Mouse (Mus musculus): Measurements from ENCODE around the gene Retreg3. TPM values are rescaled to one million over a fixed set of nuclear protein-coding genes. Genes with fewer than 3 reads are reported as not detected.
A peak's percentile ranks its signal among the peaks of the same experiment; 100 is the strongest.

Gene Retreg3
- polyA plus RNA-seq, 1 experiment from 2014 or later: 10.5 TPM

DNA sequence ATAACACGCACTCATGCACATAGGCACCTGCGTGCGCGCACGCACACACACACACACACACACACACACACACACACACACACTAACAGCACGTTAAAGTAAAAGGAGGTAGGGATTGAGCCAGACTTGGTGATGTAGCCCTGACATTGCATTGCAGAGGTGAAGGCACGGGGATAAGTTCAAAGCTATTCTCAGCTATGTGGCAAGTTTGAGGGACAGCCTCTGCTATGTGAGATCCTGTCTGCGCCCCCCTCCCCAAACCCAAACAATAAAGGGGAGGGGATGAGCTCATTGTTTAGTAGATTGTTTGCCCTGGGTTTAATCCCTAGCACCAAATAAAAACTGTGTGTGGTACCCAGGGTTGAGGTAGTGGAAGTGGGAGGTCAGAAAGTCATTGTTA is 21.4 kb upstream of the Retreg3 start:
- no peak overlapping the region for H3K4me3 ChIP-seq (ENCODE audit: low read length)
- no peak overlapping the region for H3K27ac ChIP-seq (ENCODE audit: low read depth, low read length)
- 82% methylated on average over 8 of the region's 8 CpGs for WGBS
- no peak for ATAC-seq (ENCODE audit: low FRiP score, low TSS enrichment)
- no peaks in the 10 kb centered on the region for H3K9me3 ChIP-seq (ENCODE audit: control insufficient read depth, low read length)
- H3K36me3 ChIP-seq (ENCODE audit: control insufficient read depth, insufficient read depth, low read length): no peaks in the 10 kb centered on the region
- H3K4me1 ChIP-seq (ENCODE audit: control insufficient read depth, insufficient read depth, low read length): peaks cover 12% of the 10 kb centered on the region
- no peaks in the 10 kb centered on the region; the same call in 1 of the 2 replicates for H3K27me3 ChIP-seq (ENCODE audit: control insufficient read depth, insufficient read depth, low read length)
- no peak overlapping the region for H3K4me2 ChIP-seq (replicated peaks; ENCODE audit: low read depth, low read length)
- no peak overlapping the region for H3K9ac ChIP-seq (ENCODE audit: low read depth, low read length)

DNA sequence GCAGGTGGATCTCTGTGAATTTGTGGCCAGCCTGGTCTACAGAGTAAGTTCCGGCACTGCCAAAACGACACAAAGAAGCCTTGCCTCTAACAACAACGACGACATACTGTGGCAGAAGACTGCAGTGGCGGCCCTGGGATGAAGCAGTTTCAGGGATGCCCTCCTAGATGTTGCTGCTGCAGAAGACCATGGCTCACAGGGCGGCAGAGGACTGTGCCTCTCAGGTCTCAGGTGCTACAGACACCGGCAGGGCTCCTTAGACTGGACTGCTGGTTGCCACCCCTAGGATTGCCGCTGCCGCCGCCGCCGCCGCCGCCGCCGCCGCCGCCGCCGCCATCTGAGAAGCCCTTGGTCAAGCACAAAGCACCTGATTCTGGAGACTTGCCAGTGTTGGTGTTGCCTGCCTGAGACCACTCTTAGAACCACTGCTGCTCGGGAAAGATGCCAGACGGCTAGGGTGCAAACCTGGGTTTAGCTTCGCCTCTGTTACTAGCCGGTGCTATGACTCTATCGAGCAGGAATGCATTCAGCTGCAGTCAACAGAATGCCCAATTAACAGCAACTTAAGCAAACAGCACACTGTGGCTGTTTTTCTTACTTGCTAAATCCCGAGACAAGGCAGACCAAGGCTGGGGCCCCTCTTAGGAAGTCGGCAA is 20.6 kb upstream of the Retreg3 start:
- Histone ChIP-seq H3K9me3 (ENCODE audit: control insufficient read depth, low read length) (no peaks in the 10 kb centered on the region), H3K4me1 (ENCODE audit: control insufficient read depth, insufficient read depth, low read length) (peaks cover 12% of the 10 kb centered on the region), H3K27me3 (ENCODE audit: control insufficient read depth, insufficient read depth, low read length) (no peaks in the 10 kb centered on the region; the same call in 1 of the 2 replicates), H3K36me3 (ENCODE audit: control insufficient read depth, insufficient read depth, low read length) (no peaks in the 10 kb centered on the region), H3K27ac (ENCODE audit: low read depth, low read length) (no peak overlapping the region), H3K4me3 (ENCODE audit: low read length) (peak overlapping the region; percentile 24), H3K4me2 (replicated peaks; ENCODE audit: low read depth, low read length) (peak overlapping the region; percentile 44), H3K9ac (ENCODE audit: low read depth, low read length) (peak overlapping the region; percentile 40)
- 46% methylated on average over 27 of the region's 27 CpGs for WGBS
- ATAC-seq (ENCODE audit: low FRiP score, low TSS enrichment): no peak

DNA sequence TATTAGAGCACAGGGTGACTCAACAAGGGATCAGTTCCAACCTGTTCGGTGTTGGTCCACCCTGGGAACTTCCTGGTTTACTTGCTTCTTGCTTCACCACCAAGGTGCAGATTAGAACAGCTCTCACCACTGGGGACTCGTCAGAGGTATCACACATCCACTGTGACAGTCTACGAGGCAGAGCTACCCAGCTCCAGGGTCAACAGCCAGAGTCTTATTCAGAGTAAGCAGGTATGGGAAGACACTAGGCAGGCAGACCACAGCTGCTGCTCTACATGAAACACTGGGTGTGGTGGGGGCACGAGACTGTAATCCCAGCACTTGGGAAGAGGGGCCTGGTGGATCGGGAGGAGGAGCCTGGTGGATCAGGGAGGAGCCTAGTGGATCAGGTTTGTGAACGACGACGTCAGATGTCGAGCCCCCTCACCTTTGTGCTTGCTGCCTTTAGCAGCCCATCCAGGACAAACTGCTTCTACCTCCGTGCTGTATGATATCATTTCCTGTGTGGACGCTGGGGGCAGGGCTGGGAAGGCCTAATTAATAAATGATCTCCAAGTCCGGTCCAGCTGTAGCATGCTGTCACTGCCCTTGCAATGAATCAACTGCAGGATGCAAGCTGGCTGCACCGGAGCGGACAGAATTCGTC is 19.0 kb upstream of the Retreg3 start:
- no peaks in the 10 kb centered on the region; the same call in 1 of the 2 replicates for H3K27me3 ChIP-seq (ENCODE audit: control insufficient read depth, insufficient read depth, low read length)
- H3K4me3 ChIP-seq (ENCODE audit: low read length): no peak overlapping the region; the same call in 1 of the 2 replicates
- peaks cover 9% of the 10 kb centered on the region for H3K4me1 ChIP-seq (ENCODE audit: control insufficient read depth, insufficient read depth, low read length)
- H3K9me3 ChIP-seq (ENCODE audit: control insufficient read depth, low read length): no peaks in the 10 kb centered on the region
- 12% methylated on average over 15 of the region's 15 CpGs for WGBS
- no peaks in the 10 kb centered on the region for H3K36me3 ChIP-seq (ENCODE audit: control insufficient read depth, insufficient read depth, low read length)
- peak overlapping the region; percentile 31; the same call in 1 of the 2 replicates for H3K9ac ChIP-seq (ENCODE audit: low read depth, low read length)
- peak; percentile 83 for ATAC-seq (ENCODE audit: low FRiP score, low TSS enrichment)
- peak overlapping the region; percentile 76 for H3K27ac ChIP-seq (ENCODE audit: low read depth, low read length)
- peak overlapping the region; percentile 17 for H3K4me2 ChIP-seq (replicated peaks; ENCODE audit: low read depth, low read length)

DNA sequence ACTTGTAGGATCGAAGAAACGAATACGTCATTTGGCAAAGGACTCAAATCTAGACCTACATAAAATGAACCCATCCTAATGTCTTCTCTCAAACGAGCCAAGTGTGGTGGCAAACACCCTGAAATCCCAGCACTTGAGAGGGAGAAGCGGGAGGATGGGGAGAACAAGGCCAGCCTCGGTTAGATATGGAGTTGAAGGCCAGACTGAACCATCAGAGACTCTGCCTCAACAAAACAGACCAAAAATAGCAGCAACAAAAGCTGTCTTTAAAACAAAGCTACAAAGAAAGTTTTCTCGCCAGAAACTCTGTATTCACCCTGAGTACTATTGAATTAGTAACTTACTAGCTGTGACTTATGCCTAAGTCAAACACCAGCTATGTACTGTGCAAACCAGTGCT is 17.3 kb upstream of the Retreg3 start:
- H3K4me1 ChIP-seq (ENCODE audit: control insufficient read depth, insufficient read depth, low read length): peaks cover 6% of the 10 kb centered on the region
- ATAC-seq (ENCODE audit: low FRiP score, low TSS enrichment): no peak
- WGBS: 84% methylated on average over 7 of the region's 7 CpGs
- H3K27ac ChIP-seq (ENCODE audit: low read depth, low read length): no peak overlapping the region
- no peak overlapping the region for H3K9ac ChIP-seq (ENCODE audit: low read depth, low read length)
- no peak overlapping the region for H3K4me2 ChIP-seq (replicated peaks; ENCODE audit: low read depth, low read length)
- no peaks in the 10 kb centered on the region; the same call in 1 of the 2 replicates for H3K27me3 ChIP-seq (ENCODE audit: control insufficient read depth, insufficient read depth, low read length)
- H3K9me3 ChIP-seq (ENCODE audit: control insufficient read depth, low read length): no peaks in the 10 kb centered on the region
- no peak overlapping the region for H3K4me3 ChIP-seq (ENCODE audit: low read length)
- H3K36me3 ChIP-seq (ENCODE audit: control insufficient read depth, insufficient read depth, low read length): no peaks in the 10 kb centered on the region

DNA sequence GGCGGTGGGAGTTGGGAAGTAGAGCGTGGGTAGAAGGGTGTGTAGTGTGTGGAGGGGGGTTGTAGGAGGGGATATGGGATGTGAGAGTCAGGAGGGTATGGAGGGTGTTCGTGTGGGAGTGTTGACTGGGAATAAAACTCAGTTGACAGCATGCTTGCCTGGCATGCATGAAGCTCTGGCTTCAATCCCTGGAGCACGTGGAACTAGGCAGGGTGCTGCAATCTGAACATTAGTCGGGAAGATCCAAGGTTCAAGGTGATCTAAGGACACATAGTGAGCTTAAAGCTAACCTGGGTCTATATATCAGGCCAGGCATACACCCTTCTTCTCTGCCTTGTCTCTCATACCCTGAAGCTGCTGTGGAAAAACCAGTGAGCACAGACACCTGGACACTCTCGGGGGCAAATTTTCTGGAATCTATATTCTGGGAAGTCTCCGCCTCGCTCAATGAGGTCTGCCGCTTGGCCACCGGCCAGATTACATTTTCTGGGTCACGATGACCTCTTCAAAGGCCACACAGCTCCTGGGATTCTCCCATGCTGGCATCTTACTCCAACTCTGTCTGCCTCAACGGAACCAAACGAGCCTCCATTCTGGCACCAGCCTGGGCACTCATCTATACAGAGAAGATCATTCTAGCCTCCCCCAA is 14.6 kb upstream of the Retreg3 start:
- no peak for ATAC-seq (ENCODE audit: low FRiP score, low TSS enrichment)
- Histone ChIP-seq H3K9ac (ENCODE audit: low read depth, low read length) (no peak overlapping the region), H3K36me3 (ENCODE audit: control insufficient read depth, insufficient read depth, low read length) (no peaks in the 10 kb centered on the region), H3K27me3 (ENCODE audit: control insufficient read depth, insufficient read depth, low read length) (no peaks in the 10 kb centered on the region), H3K4me2 (replicated peaks; ENCODE audit: low read depth, low read length) (no peak overlapping the region), H3K9me3 (ENCODE audit: control insufficient read depth, low read length) (peaks cover 3% of the 10 kb centered on the region; the same call in 1 of the 2 replicates), H3K4me3 (ENCODE audit: low read length) (no peak overlapping the region), H3K27ac (ENCODE audit: low read depth, low read length) (no peak overlapping the region), H3K4me1 (ENCODE audit: control insufficient read depth, insufficient read depth, low read length) (peaks cover 3% of the 10 kb centered on the region)
- WGBS: 66% methylated on average over 13 of the region's 13 CpGs

GRCm38 (mm10) chr11:101133037-101133436 is 13.3 kb upstream of the Retreg3 start:
- ATAC-seq (ENCODE audit: low FRiP score, low TSS enrichment): peak; percentile 50; the same call in 1 of the 2 replicates

GRCm38 (mm10) chr11:101131701-101132100 is 12.0 kb upstream of the Retreg3 start:
- ATAC-seq (ENCODE audit: low FRiP score, low TSS enrichment): no peak
- Histone ChIP-seq H3K9me3 (ENCODE audit: control insufficient read depth, low read length) (peaks cover 3% of the 10 kb centered on the region; the same call in 1 of the 2 replicates), H3K36me3 (ENCODE audit: control insufficient read depth, insufficient read depth, low read length) (peaks cover 1% of the 10 kb centered on the region), H3K27me3 (ENCODE audit: control insufficient read depth, insufficient read depth, low read length) (no peaks in the 10 kb centered on the region), H3K4me3 (ENCODE audit: low read length) (no peak overlapping the region), H3K4me2 (replicated peaks; ENCODE audit: low read depth, low read length) (no peak overlapping the region), H3K27ac (ENCODE audit: low read depth, low read length) (no peak overlapping the region), H3K4me1 (ENCODE audit: control insufficient read depth, insufficient read depth, low read length) (no peaks in the 10 kb centered on the region), H3K9ac (ENCODE audit: low read depth, low read length) (no peak overlapping the region)
- 87% methylated on average over 6 of the region's 6 CpGs for whole genome bisulfite sequencing

More at GRCm38 (mm10) chr11:101133037-101133436, 13.3 kb upstream of the Retreg3 start:
- Histone ChIP-seq H3K4me1 (ENCODE audit: control insufficient read depth, insufficient read depth, low read length) (no peaks in the 10 kb centered on the region), H3K4me2 (replicated peaks; ENCODE audit: low read depth, low read length) (no peak overlapping the region), H3K27me3 (ENCODE audit: control insufficient read depth, insufficient read depth, low read length) (no peaks in the 10 kb centered on the region), H3K4me3 (ENCODE audit: low read length) (no peak overlapping the region), H3K27ac (ENCODE audit: low read depth, low read length) (no peak overlapping the region), H3K9ac (ENCODE audit: low read depth, low read length) (no peak overlapping the region), H3K36me3 (ENCODE audit: control insufficient read depth, insufficient read depth, low read length) (no peaks in the 10 kb centered on the region), H3K9me3 (ENCODE audit: control insufficient read depth, low read length) (peaks cover 3% of the 10 kb centered on the region; the same call in 1 of the 2 replicates)
- 59% methylated on average over 12 of the region's 12 CpGs for WGBS

DNA sequence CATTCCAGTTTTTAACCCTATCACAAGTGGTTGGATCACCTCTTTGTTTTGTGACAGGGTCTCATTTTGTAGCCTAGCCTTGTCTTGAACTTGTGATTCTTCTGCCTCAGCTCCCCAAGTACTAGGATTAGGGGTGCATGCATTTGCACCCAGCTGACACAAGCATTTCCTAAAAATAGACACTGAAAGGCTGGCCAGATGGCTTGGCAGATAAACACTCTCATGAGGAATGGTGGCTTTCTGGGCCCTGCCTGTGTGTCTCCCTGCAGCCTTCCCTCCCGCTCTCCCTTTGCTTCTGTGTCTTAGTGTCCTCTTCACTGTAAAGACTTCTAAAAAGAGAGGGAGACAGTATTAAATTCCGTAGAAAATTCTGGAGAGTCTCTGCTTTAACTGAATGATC is 11.5 kb upstream of the Retreg3 start:
- 87% methylated on average over 2 of the region's 2 CpGs for WGBS
- no peak overlapping the region for H3K9ac ChIP-seq (ENCODE audit: low read depth, low read length)
- ATAC-seq (ENCODE audit: low FRiP score, low TSS enrichment): no peak

More for the DNA sequence above, 11.5 kb upstream of the Retreg3 start:
- H3K4me3 ChIP-seq (ENCODE audit: low read length): no peak overlapping the region
- H3K27ac ChIP-seq (ENCODE audit: low read depth, low read length): no peak overlapping the region
- H3K27me3 ChIP-seq (ENCODE audit: control insufficient read depth, insufficient read depth, low read length): no peaks in the 10 kb centered on the region
- H3K36me3 ChIP-seq (ENCODE audit: control insufficient read depth, insufficient read depth, low read length): peaks cover 6% of the 10 kb centered on the region
- no peak overlapping the region for H3K4me2 ChIP-seq (replicated peaks; ENCODE audit: low read depth, low read length)
- no peaks in the 10 kb centered on the region for H3K4me1 ChIP-seq (ENCODE audit: control insufficient read depth, insufficient read depth, low read length)
- peaks cover 5% of the 10 kb centered on the region; the same call in 1 of the 2 replicates for H3K9me3 ChIP-seq (ENCODE audit: control insufficient read depth, low read length)
